Mouse (Mus musculus) layer of hippocampus, adult 11-12 months (tissue): ENCODE measurements at regions not wholly inside any gene's neighbourhood (a gene's known extent, or its start where the extent isn't known, plus 50 kb on each side); places are given as distances from the start of the nearest gene placed in this dataset.
"Not testable (repeated sequence)": the region's sequence is repeated elsewhere in the genome, so short reads cannot be mapped to it uniquely, and the experiment has no call there.

Experiments
- DNase-seq: peaks from one replicate; pipeline ENCODE4 v3.0.0; 2022; ENCODE audit warnings: low spot score

DNA sequence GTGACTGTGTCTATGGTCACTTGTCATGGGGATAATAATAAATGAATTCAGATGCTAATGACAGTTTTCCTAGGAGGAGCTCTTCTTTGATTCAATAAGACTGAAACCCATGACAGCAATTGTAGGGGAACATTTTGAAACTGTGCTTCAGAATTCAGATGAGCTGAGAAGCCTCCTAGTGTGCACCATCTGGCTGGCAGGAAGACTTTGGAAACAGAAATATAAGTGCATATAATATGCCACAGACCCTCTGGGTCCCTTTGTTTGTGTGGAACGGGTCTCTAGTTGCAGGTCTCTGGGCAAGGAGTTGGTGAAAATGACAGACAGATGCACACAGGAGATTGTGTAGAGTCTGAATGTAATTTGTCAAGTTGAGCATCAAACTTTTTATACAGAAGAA lies 1043.3 kb upstream of the Cntnap5a start:
- DNase-seq: no peak

- DNase-seq: not testable (repeated sequence)
These were observed 1042.7 kb upstream of the Cntnap5a start for GRCm38 (mm10) chr1:114641854-114642253.

- DNase-seq: no peak
These were observed 1010.6 kb upstream of the Cntnap5a start for GRCm38 (mm10) chr1:114673954-114674353.

DNA sequence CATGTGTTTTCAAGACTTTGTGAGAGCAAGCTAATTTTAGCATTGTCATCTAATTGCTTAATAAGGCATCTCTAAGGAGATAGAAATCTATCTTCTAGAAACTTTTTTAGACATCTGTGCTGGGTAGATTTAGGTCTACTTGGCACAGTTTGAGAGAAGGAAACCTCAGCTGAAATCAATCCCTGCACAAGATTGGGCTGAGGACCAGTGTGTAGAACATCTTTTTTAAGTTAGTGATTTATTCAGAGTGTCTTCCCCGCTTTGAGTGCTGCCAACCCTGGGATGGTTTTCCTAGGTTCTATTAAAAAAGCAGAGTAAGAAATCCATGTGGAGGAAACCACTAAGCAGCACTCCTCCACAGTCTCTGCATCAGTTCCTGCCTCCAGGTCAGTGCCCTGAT lies 1003.3 kb upstream of the Cntnap5a start:
- DNase-seq: no peak

DNA sequence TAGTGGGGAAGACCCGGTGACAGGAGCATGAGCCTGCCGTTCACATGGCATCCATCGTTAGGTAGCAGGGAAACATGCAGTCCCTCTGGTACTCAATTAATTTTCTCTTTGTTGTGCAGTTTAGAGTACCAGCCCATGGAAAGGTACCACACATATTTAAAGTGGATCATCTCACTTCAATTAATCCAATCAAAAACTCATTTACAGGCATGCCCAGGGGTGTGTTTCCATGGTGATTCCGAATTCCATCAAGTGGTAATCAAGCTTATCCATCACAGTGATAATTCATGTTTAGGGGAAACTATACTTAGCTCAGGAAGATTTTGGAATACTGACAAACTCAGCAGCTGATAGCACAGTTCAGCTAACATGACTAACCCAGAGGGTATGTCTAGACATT lies 963.4 kb upstream of the Cntnap5a start:
- DNase-seq: no peak

DNA sequence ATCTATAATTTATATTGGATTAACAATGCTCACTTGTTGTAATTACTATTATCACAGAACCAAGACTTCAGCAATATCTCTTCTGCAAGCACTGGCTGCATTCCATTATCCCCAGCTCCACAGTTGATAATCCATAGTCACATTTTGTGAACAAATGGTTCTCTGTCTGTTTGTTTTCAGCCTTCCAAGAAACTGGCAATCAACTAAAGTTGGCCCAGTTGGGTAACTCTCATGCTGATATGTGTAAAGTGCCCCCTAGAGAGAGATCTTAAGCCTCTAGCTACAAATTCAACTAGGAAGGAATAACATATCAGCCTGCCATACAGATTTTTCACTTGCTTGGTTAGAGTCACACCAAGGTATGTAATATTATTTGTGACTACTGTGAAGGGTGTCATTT lies 955.4 kb upstream of the Cntnap5a start:
- peak; percentile 26 for DNase-seq
